Mouse (Mus musculus): Measurements from ENCODE around the gene Pfkfb4. TPM values are rescaled to one million over a fixed set of nuclear protein-coding genes. Genes with fewer than 3 reads are reported as not detected.

The Pfkfb4 gene
- 3.1 and 3.8 TPM in 2 replicates for polyA plus RNA-seq (2015; fragmentation: Nextera tagmentation; extraction: Ambion mirVana)

DNA sequence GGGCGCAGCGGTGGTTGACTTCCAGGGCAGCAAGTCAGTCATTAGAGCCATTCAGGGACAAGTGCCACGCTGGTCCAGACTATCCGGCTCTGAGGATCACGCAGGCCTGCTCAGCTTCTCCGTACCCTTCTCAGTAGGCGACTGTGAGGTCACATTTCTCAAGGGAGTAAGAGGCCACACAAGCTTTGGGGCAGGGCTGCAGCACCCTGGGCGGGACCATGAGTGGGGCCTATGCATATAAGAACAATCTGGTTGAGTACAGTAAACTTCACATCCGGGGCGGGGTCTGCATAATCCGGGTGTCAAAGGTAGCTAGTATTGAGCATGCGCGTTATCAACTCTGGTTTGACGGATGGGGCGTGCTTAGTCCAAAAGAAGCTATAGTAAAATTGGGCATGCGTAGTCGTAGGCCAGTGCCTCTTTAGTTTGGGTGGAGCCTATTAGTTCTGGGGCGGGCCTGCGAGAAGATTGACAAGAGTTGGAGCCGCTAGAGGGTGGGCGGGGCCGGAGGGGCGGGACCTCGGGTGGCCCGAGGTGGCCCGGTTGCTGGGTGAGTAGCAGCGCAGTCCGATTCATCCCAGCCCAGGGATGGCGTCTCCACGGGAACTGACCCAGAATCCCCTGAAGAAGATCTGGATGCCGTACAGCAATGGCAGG lies at the start of gene Pfkfb4:
Gene Pfkfb4 (plus strand): TSS at position 351 of the 657 bp plus-strand sequence.
- no peak for TF ChIP-seq EP300 (IDR thresholded peaks at IDR 0.05; ENCODE audit: low read depth)
- TF ChIP-seq CTCF (IDR thresholded peaks at IDR 0.05; ENCODE audit: low read depth), result no peak

DNA sequence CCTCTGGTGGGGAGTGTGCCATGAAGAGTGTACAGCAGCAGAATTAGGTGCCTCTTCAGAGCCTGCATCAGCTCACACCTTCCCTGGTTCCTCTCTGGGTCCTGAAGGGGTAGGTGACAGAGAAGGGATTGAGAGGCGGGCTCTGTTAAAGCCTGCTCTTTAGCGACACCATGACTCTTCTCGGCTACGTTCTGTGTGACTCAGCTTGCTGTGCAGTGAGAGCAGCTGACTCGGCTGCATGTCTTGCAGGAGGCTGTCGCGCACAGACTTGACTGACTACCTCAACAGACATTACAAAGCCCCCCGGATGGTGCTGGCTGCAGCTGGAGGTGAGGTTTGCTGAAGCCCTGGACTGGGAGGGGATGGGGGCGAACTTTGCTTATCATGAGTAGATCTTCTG lies 46.5 kb upstream of the Pfkfb4 start:
- no peaks in the 10 kb centered on the region for H3K4me1 ChIP-seq (ENCODE audit: insufficient read depth)
- H3K36me3 ChIP-seq (replicated peaks; ENCODE audit: insufficient read depth, low read length), result peaks cover 87% of the 10 kb centered on the region
- no peaks in the 10 kb centered on the region for H3K27me3 ChIP-seq (ENCODE audit: insufficient read depth, low read length)
- DNase-seq (no peak), ATAC-seq (no peak)
- H3K4me2 ChIP-seq (ENCODE audit: low read depth, low read length), result no peak overlapping the region
- H3K4me3 ChIP-seq (ENCODE audit: low read depth, low read length), result no peak overlapping the region
- H3K27ac ChIP-seq (ENCODE audit: low read depth), result no peak overlapping the region
- WGBS (ENCODE audit: insufficient replicate concordance), result 84% methylated on average over 9 of the region's 9 CpGs
- H3K9me3 ChIP-seq (ENCODE audit: low read length), result no peaks in the 10 kb centered on the region
- no peak for TF ChIP-seq EP300 (IDR thresholded peaks at IDR 0.05; ENCODE audit: low read depth)
- TF ChIP-seq CTCF (IDR thresholded peaks at IDR 0.05; ENCODE audit: low read depth), result no peak
- no peak overlapping the region for H3K9ac ChIP-seq (replicated peaks)

More for the DNA sequence above, at the start of gene Pfkfb4:
- 1% methylated on average over 30 of the region's 31 CpGs for WGBS (ENCODE audit: insufficient replicate concordance)
- DNase-seq (peak; percentile 96), ATAC-seq (peak; percentile 96)
- Histone ChIP-seq H3K9ac (replicated peaks) (peak within 1 kb of the TSS; percentile 28), H3K4me1 (ENCODE audit: insufficient read depth) (peaks cover 46% of the 10 kb centered on the region), H3K27me3 (ENCODE audit: insufficient read depth, low read length) (no peaks in the 10 kb centered on the region), H3K36me3 (replicated peaks; ENCODE audit: insufficient read depth, low read length) (no peaks in the 10 kb centered on the region), H3K4me3 (ENCODE audit: low read depth, low read length) (peak within 1 kb of the TSS; percentile 49), H3K27ac (ENCODE audit: low read depth) (peak within 1 kb of the TSS; percentile 81), H3K4me2 (ENCODE audit: low read depth, low read length) (peak within 1 kb of the TSS; percentile 78), H3K9me3 (ENCODE audit: low read length) (no peaks in the 10 kb centered on the region)

DNA sequence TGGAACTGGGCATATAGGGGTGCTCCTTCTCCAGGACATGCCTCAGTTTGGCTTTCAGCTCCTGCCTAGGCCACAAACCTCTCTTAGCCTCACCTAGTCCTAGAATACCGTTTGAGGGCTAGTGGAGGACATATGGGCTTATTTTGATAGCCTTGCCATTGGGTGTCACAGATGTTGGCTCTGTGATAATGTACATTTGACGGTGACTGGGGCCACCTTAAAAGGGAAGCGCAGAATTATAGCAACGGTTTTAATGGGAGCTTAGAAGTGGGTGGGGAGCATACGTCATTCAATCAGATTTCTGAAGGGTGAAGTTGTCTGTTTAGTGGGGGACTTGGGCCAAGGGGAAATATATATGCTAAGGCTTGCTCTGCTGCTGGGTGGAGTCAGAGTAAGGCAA lies 46.0 kb upstream of the Pfkfb4 start:
- no peak; the same call in 1 of the 2 replicates for ATAC-seq
- Histone ChIP-seq H3K27me3 (ENCODE audit: insufficient read depth, low read length) (no peaks in the 10 kb centered on the region), H3K4me3 (ENCODE audit: low read depth, low read length) (no peak overlapping the region), H3K9ac (replicated peaks) (no peak overlapping the region), H3K4me2 (ENCODE audit: low read depth, low read length) (no peak overlapping the region), H3K4me1 (ENCODE audit: insufficient read depth) (no peaks in the 10 kb centered on the region), H3K27ac (ENCODE audit: low read depth) (no peak overlapping the region), H3K9me3 (ENCODE audit: low read length) (no peaks in the 10 kb centered on the region), H3K36me3 (replicated peaks; ENCODE audit: insufficient read depth, low read length) (peaks cover 89% of the 10 kb centered on the region)
- DNase-seq, result no peak
- 63% methylated on average over 5 of the region's 5 CpGs for WGBS (ENCODE audit: insufficient replicate concordance)
- TF ChIP-seq EP300 (IDR thresholded peaks at IDR 0.05; ENCODE audit: low read depth), result no peak
- TF ChIP-seq CTCF (IDR thresholded peaks at IDR 0.05; ENCODE audit: low read depth), result no peak

DNA sequence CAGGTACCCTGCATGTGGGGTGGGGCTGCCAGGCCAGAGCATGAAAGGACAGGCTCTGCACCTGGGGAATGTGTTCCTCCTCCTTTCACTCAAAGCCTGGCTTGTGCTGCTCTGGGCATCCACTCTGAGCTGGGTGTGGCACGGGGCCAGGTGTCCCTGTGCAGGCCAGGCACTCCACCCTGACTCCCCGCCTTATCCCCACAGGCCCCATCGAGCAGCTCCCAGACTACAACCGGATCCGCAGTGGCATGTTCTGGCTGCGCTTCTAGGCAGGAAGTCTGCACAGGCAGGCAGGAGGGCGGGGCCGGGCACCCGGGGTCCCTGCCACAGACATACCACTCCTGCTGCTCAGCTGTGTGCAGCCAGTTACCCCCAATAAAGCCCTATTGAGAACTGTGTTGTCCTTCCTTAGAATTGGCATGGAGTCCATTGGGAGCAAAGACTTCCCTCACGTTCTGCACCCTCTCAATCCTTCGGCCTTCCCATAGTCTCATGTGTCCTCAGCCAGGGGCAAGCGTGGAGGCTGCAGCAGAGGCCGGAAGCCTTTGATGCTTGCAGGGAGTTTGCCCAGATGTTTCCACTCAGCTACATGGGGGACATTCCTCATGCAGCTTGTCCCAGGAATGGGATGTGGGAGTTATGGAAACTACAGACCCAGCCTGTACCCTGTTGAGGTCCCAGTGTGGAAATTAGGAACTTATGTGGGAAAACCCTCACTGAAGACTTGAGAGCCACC lies 42.2 kb upstream of the Pfkfb4 start:
- Histone ChIP-seq H3K4me1 (ENCODE audit: insufficient read depth) (no peaks in the 10 kb centered on the region), H3K4me2 (ENCODE audit: low read depth, low read length) (no peak overlapping the region), H3K27me3 (ENCODE audit: insufficient read depth, low read length) (peaks cover 13% of the 10 kb centered on the region; the same call in 1 of the 2 replicates), H3K9me3 (ENCODE audit: low read length) (no peaks in the 10 kb centered on the region), H3K36me3 (replicated peaks; ENCODE audit: insufficient read depth, low read length) (peaks cover 58% of the 10 kb centered on the region), H3K4me3 (ENCODE audit: low read depth, low read length) (no peak overlapping the region), H3K27ac (ENCODE audit: low read depth) (no peak overlapping the region), H3K9ac (replicated peaks) (no peak overlapping the region)
- ATAC-seq (no peak), DNase-seq (no peak)
- no peak for TF ChIP-seq EP300 (IDR thresholded peaks at IDR 0.05; ENCODE audit: low read depth)
- no peak for TF ChIP-seq CTCF (IDR thresholded peaks at IDR 0.05; ENCODE audit: low read depth)
- WGBS (ENCODE audit: insufficient replicate concordance), result 80% methylated on average over 13 of the region's 13 CpGs

DNA sequence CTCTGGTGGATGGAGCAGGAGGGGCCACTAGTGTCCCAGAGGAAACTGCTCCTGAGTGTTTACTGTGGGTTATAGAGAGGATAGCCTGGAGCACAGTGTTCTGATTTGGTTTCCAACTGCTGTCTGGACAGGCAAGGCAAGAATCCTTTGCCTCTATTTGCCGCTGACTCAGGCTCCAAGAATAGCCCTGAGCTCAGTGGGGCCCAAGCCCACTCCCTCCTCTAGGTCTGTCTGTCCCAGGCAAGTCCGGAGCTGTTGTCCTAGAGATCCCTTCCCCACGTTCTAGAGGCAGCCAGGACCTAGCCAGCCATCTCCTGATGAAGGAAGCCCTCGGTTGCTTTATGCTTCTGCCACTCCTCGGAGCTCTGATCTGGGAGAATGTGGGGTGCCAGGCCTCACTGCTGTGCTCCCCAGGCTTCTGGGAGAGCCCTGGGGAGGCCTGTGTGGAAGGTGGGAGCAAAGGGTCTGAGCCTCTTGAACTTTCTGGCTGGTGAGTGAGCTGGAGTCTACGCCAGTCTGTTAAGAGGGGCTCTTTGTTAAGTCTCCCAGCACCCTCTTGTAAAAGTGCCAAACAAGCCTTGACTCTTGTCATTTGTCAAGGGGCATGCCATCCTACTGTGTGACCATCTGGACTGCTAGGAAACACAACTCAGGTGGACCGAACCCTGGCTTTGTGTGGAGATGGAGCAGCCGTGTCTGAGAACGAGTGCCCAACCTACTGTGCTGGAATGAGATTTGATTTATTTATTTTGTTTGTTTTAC lies 41.4 kb upstream of the Pfkfb4 start:
- Histone ChIP-seq H3K36me3 (replicated peaks; ENCODE audit: insufficient read depth, low read length) (peaks cover 51% of the 10 kb centered on the region), H3K4me1 (ENCODE audit: insufficient read depth) (no peaks in the 10 kb centered on the region), H3K9ac (replicated peaks) (no peak overlapping the region), H3K27ac (ENCODE audit: low read depth) (no peak overlapping the region), H3K9me3 (ENCODE audit: low read length) (no peaks in the 10 kb centered on the region), H3K4me3 (ENCODE audit: low read depth, low read length) (no peak overlapping the region), H3K27me3 (ENCODE audit: insufficient read depth, low read length) (peaks cover 13% of the 10 kb centered on the region; the same call in 1 of the 2 replicates), H3K4me2 (ENCODE audit: low read depth, low read length) (no peak overlapping the region)
- 89% methylated on average over 9 of the region's 9 CpGs for WGBS (ENCODE audit: insufficient replicate concordance)
- ATAC-seq, result no peak
- no peak for DNase-seq
- TF ChIP-seq EP300 (IDR thresholded peaks at IDR 0.05; ENCODE audit: low read depth) (no peak), CTCF (IDR thresholded peaks at IDR 0.05; ENCODE audit: low read depth) (no peak)

Measured in liver, postnatal 0 days (tissue).